Mouse (Mus musculus) thymus, postnatal 25 days (tissue): ENCODE measurements at regions not wholly inside any gene's neighbourhood (a gene's known extent, or its start where the extent isn't known, plus 50 kb on each side); places are given as distances from the start of the nearest gene placed in this dataset.

Experiments used
- DNase-seq: peaks from one replicate; pipeline ENCODE4 v3.0.0; 2022

- DNase-seq = no peak
Measured at GRCm38 (mm10) chr6:6280812-6281568, 64.0 kb upstream of the Slc25a13 start.

GRCm38 (mm10) chr6:6279646-6280045, 62.7 kb upstream of the Slc25a13 start:
- no peak for DNase-seq

GRCm38 (mm10) chr6:6270545-6270944, 53.6 kb upstream of the Slc25a13 start:
- no peak for DNase-seq
